Mouse (Mus musculus) thymus, adult 18-20 months (tissue): ENCODE results near the gene Kifc1.
"Not testable (repeated sequence)": the region's sequence is repeated elsewhere in the genome, so short reads cannot be mapped to it uniquely, and the experiment has no call there.

Experiments used
- DNase-seq, 2 experiments: peaks; one replicate each; pipeline ENCODE4 v3.0.0; 2022; ENCODE audit warnings: mixed read lengths in 2 of 2

The Kifc1 gene

GRCm38 (mm10) chr17:33918293-33919203 lies 28.1 kb upstream of the Kifc1 start:
- DNase-seq = peak in 1 of 2 experiments; percentile 11

DNA sequence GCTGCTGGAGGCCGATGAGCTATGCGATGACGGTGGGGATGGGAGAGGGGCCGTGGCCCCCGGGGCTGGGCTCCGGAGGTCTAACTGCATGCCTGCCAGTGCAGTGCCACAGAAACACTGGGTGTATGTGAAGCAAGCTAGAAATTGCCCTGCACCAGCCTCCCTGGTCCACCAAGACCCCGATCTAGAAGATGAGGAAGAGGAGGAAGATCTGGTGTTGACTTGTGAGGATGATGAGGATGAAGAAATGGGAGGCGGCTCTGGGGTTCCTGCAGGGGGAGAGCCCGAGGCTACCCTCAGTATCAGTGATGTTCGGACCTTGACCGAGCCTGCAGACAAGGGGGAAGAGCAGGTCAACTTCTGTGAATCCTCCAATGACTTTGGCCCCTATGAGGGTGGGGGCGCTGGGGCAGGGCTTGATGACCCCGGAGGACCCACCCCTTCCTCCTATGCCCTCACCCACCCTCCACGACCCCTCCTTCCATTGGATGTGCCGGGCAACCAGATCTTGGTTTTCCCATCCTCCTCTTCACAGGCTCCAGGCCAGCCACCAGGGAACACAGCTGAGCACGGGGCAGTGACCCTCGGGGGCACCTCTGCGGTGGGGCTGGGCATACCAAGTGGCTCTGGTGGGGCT lies 27.3 kb upstream of the Kifc1 start:
- DNase-seq = no peak

- DNase-seq = no peak
Observed at GRCm38 (mm10) chr17:33916847-33917655, 26.6 kb upstream of the Kifc1 start.

DNA sequence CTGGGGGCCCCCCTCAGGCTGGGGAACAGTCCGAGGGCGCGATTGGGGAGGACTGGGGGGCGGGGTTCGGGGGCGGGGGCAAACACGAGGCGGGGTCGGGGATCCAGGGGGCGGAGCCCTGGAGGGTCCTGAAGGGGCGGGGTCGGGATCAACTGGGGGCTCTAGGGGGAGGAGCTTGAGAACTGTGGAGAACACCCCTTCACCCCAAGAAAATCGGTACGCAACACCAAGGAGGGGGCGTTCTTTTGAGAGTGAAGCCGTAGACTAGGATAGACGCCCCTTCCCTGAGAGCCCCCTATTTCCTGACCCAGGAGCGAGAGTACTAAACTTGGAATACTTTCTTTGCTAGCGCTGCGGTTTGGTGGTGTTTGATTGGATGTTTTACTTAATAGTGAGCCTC lies 25.8 kb upstream of the Kifc1 start:
- peak; percentile 52 to 67 for DNase-seq

GRCm38 (mm10) chr17:33915671-33916250 lies 25.3 kb upstream of the Kifc1 start, which contains the start of the genes Tapbp and Zbtb22:
Gene Tapbp (plus strand): TSS chr17:33915899.
Gene Zbtb22 (plus strand): TSS chr17:33915904.
- peak; percentile 89 to 93 for DNase-seq

- no peak for DNase-seq
Observed at GRCm38 (mm10) chr17:33914969-33915391, 24.5 kb upstream of the Kifc1 start.

DNA sequence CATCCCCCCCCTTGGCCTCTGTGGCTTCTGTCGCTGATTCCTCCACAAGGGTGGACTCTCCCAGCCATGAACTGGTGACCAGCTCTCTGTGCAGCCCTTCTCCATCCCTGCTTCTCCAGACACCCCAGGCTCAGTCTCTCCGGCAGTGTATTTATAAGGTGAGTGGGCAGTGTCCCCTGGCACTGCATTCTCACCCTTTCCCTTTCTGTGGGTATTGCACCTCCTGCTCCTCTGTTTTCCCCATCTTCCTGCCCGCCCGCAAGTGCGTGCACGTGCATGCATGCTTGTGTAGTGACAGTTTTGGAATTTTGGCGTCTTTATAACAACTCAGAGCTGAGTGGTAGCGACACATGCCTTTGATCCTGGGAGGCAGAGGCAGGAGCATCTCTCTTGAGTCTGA lies 23.4 kb upstream of the Kifc1 start:
- DNase-seq = no peak

DNA sequence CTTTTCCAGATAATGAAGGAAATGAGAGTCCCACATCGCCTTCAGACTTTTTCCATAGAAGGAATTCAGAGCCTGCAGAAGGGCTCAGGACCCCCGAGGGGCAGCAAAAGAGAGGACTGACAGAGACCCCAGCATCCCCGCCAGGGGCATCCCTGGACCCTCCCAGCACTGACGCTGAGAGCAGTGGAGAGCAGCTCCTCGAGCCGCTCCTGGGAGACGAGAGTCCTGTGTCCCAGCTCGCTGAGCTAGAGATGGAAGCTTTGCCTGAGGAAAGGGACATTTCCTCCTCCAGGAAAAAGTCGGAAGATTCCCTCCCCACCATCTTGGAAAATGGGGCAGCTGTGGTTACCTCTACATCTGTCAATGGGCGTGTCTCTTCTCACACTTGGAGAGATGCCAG lies 22.8 kb upstream of the Kifc1 start:
- DNase-seq = no peak

DNA sequence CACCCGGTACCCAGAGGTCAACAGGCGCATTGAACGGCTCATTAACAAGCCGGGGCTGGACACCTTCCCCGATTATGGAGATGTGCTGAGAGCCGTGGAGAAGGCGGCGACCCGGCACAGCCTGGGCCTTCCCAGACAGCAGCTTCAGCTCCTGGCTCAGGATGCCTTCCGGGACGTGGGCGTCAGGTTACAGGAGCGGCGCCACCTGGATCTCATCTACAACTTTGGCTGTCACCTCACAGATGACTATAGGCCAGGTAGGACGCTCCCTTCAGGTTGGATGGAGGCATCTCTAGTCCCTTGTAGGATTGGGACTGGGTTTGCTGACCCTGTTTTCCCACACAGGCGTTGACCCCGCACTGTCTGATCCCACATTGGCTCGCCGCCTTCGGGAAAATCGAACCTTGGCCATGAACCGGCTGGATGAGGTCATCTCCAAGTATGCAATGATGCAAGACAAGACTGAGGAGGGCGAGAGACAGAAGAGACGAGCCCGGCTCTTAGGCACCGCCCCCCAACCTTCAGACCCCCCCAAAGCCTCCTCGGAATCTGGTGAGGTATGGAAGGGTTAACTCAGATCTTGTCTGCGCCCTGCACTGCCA lies 21.5 kb upstream of the Kifc1 start:
- DNase-seq = no peak

DNA sequence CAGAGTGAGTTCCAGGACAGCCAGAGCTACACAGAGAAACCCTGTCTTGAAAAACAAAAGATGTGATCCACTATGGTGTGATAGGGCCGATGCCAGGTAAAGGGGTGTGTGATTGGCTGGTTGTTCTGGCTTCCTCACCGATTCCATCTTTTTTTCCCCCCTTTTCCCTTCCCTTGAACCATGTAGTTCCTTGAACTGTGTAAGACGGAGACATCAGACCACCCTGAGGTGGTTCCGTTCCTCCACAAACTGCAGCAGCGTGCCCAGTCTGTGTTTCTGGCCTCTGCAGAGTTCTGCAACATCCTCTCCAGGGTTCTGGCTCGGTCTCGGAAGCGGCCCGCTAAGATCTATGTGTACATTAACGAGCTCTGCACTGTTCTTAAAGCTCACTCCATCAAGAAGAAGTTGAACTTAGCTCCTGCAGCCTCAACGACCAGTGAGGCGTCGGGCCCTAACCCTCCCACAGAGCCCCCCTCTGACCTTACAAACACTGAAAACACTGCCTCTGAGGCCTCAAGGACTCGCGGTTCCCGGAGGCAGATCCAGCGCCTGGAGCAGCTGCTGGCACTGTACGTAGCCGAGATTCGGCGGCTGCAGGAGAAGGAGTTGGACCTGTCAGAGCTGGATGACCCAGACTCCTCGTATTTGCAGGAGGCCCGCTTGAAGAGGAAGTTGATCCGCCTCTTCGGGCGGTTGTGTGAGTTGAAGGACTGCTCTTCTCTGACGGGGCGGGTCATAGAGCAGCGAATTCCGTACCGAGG lies 20.8 kb upstream of the Kifc1 start:
- no peak for DNase-seq

DNA sequence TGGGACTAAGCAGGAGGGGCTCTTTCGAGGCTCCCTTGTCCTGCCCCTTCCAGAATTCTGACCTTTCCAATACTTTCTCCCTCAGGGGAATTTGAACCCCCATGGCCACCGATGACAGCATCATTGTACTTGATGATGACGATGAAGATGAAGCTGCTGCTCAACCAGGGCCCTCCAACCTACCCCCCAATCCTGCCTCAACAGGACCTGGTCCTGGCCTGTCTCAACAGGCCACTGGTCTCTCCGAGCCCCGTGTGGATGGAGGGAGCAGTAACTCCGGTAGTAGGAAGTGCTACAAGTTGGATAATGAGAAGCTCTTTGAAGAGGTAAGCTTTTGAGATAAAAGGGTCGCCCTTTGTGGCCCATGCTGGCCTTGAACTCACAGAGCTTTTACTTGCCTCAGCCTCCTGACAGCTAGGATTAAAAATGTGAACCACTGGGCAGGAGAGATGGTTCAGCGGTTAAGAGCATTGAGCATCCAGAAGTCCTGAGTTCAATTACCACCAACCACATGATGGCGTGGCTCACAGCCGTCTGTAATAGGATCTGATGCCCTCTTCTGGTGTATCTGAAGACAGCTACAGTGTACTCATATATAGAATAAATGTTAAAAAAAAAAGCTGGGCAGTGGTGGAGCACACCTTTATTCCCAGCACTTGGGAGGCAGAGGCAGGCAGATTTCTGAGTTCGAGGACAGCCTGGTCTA lies 20.0 kb upstream of the Kifc1 start:
- no peak for DNase-seq

DNA sequence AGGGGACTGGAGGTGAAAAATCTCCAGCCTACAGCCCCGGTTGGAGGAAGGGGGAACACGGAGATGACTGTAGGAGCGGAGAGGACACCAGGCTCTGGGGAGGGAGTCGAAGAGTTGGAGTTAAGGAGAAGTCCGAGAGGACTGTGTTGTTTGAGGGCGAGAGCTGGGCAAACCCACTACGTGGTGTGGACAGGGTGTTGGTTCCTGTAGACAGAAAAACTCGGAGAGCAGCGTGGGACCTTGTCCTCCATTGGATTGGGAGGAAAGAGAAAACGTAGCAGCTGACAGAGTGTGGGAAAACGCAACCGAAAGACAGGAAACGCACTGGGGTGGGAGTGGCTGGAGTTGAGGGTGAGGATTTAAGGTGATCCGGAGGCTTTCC lies 19.4 kb upstream of the Kifc1 start:
- DNase-seq = peak in 1 of 2 experiments; percentile 55

DNA sequence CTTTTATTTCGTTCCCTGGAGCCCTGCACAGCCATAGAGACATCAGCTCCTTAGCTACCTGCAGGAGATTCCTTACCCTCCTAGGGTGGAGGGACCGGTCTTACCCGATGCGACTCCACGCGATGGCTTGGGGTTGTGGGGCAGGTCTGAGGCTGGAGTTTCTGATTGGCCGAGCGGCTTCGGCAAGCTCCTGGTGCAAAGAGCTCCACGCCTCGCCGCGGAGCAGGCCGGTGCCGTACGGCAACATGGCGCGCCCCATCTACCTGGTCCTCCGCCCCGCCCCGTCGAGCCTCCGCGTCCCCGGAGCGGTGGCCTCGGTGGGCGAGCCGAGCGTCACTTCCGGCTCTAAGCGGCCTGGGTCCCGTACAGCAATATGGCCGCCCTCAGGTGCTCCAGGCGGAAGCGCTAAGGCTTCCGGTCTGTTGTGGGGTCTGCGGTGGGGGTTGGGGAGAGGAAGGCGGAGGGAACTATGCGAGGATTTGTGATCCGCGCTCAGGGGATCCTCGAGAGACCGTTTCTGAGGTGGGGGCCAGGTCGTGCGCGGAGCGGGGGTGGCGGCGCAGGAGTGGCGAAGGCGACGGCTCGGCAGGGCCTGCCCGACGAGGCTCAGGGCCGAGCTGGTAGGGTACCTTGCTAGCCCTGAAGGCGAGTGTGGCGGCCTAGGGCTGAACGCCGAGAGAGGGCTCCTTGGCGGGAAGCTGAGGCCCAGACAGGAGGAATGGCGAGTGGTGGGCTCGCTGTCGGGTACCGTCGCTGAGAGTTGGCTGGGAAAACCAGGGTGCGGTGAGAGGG lies 18.8 kb upstream of the Kifc1 start, which contains the start of gene Daxx:
TSS of gene Daxx (plus strand) at position 338 of the 792 bp plus-strand sequence.
- DNase-seq = peak; percentile 98

GRCm38 (mm10) chr17:33908331-33909076 lies 18.0 kb upstream of the Kifc1 start:
- peak in 1 of 2 experiments; percentile 49 for DNase-seq

- DNase-seq = not testable (repeated sequence)
Observed at GRCm38 (mm10) chr17:33904835-33905234, 14.4 kb upstream of the Kifc1 start, which contains the start of gene Platr17. Gene Platr17 (plus strand): TSS chr17:33905135.

- DNase-seq = not testable (repeated sequence)
Observed at GRCm38 (mm10) chr17:33903911-33904651, 13.6 kb upstream of the Kifc1 start.

GRCm38 (mm10) chr17:33902491-33902890 lies 12.0 kb upstream of the Kifc1 start:
- DNase-seq = no peak

- no peak for DNase-seq
Observed at GRCm38 (mm10) chr17:33902079-33902478, 11.6 kb upstream of the Kifc1 start.
